Mouse (Mus musculus) G1E-ER4 (cell line): ENCODE results near the gene Scarb2. TPM values are rescaled to one million over a fixed set of nuclear protein-coding genes. Genes with fewer than 3 reads are reported as not detected.

Experiments used
- GATA1 ChIP-seq: IDR thresholded peaks from one replicate; pipeline ENCODE4 v1.8.0; 2012; ENCODE audit warnings: low read length, inconsistent platforms
- polyA plus RNA-seq: library from polyadenylated mRNA; stranded (reverse); fragments of >175 nt; gene quantifications from 2 replicates; pipeline ENCODE4 v1.2.3, GENCODE M21; 2012

Scarb2 gene
- polyA plus RNA-seq, result 9.4 and 11.2 TPM in 2 replicates

DNA sequence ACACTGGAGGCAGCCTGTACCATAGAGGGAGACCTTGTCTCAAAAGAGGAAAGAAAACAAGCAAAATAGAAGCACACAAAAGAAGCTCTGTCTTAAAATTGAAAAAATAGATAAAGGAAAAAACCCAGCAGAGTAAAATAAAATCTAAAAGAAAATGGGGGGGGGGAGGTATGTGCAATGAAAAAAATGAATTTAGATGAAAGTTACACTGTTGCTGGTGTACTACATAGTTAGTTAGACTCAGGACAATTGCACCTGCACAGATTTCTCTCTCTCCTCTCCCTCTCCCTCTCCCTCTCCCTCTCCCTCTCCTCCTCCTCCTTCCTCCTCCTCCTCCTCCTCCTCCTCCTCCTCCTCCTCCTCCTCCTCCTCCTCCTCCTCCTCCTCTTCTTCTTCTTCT lies at the start of gene Scarb2:
Gene Scarb2, minus strand, starts transcription at position 101 of the 400 bp plus-strand sequence.
- TF ChIP-seq GATA1, result no peak

DNA sequence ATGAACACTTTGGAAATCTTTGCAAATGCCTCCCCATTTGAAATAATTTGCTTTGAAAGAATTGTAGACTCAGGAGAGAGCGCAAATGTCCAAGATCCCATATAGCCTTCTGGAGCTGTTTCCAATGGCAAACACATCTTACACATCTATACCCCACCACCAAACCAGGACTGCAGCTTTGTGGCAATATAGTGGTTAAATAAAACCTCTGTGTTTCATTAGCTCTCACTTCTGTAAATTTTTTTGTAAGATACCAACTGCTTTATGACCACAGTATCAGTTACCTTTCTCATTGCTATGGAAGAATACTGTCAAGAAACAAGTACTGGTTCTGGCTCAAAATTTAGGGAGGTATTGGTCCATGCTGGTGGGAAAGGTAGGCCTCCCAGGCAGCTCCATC lies 49.3 kb upstream of the Scarb2 start:
- no peak for TF ChIP-seq GATA1

DNA sequence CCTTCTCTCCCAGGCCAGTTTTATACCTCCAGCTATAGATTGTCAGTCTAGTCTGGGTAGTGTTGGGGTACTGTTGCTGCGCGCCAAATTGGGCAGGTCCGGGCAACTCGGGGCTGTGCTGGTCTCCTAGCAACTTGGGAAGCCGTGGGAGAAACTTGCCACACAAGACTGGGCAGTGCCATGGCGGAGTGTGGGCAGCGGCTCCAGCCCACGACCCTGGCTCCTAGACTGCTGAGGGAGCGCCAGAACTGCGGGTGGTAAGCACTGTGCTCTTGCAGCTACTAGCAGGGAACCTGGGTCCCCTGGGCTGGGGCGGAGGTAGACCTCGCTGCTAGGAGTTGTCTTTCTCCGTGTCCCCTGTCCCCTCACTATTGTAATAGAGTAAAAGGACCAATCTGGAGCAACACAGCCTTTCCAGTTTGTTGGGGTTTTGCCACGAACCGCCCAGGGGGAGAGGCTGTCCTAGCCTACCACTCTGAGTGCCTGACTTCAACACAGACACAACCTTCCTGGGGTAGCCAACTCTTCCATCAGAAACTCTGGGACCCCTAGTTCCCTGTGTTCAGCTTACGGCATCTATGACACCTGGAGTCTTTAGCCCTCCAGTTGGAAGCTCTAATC lies 48.4 kb upstream of the Scarb2 start, which contains the start of gene Fam47e:
Gene Fam47e, plus strand, starts transcription at position 179 of the 621 bp plus-strand sequence.
- no peak for TF ChIP-seq GATA1

DNA sequence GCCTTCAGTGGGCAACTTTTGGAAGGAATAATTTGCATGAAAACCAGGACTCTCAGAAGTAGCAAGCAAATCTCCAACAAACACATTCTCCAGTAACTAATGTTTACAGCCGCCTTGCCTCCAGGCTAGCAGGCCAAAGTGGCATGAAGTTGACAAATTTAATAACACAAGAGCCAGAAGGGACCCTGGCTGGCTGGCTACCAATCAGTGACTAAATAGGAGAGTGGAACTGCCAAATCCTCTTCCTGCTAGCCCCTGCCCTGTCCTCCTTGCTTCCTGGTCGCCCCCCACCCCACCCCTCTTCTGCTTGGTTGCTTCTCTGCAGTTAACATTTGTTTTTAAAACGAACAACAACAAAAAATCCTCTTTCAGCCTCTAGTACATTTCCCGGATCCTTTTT lies 47.8 kb upstream of the Scarb2 start:
- no peak for TF ChIP-seq GATA1

DNA sequence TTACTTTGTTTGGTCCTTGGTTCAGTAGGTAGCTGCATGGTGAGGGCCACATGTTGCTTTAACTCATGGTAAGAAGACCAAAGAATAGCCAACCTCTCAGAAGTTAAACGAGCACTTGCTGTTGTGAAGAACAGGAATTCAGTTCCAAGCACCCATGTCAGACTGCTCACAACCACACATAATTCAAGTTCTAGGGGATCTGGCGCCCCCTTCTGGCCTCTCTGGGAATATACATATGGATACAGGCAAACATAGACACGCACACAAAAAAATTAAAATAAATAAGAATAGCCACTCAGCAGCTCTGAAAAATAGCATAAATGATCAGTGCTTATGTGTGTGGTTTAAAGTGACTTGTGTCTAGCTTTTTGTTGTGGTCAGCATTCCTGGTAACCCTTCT lies 47.3 kb upstream of the Scarb2 start:
- no peak for TF ChIP-seq GATA1

DNA sequence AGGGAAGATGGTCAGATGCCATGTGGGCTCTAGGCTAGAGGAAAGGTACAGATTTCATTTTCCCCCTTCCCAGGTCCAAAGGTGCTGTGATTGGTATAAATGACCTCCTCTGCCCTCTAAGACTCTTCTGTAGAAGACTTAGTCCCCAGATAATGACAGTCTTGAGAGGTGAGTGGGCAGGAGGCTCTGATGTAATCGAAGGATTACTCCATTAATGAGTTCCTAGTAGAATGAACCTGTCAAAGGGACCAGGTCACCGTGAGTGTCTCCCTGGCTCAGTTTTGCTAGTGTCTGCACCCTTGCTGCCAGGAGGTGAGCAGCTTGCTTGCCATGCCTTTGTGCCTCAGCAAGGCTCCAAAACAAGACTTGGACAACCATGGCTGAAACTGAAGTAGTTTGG lies 46.0 kb upstream of the Scarb2 start:
- TF ChIP-seq GATA1, result no peak

DNA sequence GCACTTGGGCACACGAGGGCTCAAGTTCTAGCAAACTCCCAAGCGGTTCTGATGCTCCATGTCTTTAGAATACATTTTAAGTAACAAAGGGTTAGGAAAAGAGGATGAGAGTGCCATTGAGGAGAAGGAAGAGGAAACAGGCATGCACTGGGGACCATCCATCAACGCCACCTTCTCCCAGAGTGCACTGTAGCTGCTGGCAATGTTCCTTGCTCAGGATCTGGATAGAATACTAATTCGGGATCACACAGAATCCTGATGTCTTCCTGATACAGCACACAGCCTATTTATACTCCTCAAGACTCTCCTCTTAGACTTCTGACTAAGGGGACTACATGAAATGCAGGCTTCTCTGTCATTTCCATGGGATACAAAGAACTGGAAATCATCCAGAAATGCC lies 33.1 kb upstream of the Scarb2 start:
- TF ChIP-seq GATA1, result no peak

DNA sequence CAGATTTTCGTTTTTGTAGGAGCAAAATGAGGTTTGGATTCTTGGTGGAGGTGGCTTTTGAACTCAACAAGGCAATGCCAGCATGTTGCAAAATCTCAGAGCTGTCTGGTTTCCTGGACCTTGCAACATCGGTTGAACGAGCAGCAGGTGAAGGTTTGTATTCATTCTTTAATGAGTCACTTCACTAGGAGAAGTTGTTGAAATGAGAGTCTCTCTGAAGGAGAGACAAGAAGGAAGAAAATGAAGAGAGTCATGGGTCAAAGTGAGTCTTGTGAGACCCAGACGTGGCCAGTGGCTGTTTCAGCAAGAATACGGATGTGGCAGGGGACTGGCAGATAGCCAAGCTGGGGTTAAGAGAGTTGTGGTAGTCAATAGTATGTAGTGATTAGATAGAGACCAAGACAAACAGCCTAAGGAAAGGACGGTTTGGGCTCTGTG lies 18.2 kb upstream of the Scarb2 start:
- TF ChIP-seq GATA1, result no peak

DNA sequence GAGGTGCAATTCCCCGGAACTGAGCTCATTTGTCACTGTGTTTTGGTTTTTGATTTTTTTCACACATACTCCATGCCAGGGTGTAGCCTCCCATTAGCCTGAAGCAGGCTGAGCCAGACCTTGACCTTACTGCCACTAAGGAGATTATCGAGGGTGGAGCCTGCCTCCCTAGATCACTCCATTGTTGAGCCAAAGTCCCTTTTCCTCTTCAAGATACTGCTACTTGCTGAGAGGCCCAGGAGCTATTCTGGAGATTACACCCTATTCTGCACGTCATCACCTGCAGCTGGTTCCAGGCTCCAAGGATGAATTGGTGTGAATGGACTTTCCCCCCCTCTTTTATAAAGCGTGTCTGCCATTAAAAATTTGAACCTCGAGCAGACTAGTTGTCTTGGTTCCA lies 5.4 kb upstream of the Scarb2 start:
- TF ChIP-seq GATA1, result no peak

DNA sequence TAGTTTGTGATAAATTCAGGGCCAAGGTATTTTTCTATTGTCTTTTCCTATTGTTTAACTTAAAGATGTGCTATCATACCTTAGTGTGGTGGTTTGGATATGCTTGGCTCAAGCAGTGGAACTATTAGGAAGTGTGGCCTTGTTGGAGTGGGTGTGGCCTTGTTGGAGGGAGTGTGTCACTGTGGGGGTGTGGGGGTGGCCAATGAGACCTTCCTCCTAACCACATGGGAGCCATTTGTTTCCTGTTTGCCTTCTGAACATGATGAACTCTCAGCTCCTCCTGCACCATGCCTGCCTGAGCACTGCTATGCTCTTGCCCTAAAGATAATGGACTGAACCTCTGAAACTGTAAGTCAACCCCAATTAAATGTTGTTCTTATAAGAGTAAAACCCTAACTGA lies 4.6 kb upstream of the Scarb2 start:
- no peak for TF ChIP-seq GATA1

DNA sequence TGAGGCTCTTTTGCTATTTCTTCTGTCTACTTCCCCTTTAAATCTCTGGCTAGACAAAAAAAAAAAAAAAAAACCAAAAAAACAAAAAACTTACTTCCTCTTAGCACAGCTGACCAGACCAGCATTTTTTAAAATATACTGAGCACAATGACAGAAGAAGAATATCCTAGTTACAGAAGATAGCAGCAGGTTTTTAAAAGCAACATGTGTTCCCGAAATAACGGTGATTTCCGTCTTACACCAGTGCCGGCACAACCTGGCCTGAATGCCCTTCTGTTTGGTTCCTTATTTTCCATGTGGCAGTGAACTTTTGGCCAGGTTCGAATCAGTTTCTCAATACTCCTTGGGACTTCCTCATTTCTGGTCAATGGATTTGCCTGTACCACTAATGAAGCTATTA lies 2.2 kb upstream of the Scarb2 start:
- no peak for TF ChIP-seq GATA1

DNA sequence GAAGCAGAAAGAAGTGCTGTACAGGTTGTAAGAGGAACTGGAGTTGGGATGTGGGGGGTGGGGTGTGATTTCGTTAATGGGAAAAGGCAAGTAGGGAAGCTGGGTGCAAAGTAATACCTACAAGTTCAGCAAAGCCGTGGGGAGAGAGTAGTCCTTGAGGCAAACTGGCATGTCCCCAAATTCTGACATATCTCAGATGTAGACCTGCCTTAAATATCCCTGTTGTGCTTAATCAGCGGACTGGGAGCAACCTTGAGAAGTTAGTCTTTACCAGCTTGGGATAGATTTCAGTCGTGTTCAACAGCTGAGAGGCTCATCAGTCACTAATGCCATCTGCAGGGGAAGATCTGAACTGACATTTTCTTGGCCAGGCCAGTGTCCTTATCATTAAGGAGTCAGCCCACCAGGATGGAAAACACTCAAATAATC lies 318 bp downstream of the Scarb2 start:
- no peak for TF ChIP-seq GATA1

DNA sequence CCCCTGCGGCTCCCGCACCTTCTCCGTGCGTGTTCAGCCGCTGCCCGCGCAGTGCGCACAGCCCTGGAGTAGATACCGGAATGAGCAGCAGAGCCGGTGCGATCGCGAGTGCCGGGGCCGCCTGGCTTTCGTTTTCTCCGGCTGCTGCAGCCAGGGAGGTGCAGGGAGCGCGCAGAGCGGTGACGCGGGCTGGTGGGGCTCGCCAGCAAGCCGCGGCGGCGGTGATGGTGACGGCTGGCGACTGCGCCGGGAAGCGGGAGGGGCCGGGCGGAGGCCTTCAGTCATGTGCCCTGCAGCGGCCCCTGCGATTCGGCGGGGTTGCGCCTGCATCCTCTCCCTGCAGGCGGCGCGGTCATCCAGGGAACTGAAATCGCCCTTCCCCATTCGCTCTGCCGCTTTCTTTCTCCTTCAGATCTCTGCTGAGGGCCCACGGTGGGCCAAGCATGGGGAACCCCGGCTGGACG lies 1.2 kb downstream of the Scarb2 start:
- no peak for TF ChIP-seq GATA1

DNA sequence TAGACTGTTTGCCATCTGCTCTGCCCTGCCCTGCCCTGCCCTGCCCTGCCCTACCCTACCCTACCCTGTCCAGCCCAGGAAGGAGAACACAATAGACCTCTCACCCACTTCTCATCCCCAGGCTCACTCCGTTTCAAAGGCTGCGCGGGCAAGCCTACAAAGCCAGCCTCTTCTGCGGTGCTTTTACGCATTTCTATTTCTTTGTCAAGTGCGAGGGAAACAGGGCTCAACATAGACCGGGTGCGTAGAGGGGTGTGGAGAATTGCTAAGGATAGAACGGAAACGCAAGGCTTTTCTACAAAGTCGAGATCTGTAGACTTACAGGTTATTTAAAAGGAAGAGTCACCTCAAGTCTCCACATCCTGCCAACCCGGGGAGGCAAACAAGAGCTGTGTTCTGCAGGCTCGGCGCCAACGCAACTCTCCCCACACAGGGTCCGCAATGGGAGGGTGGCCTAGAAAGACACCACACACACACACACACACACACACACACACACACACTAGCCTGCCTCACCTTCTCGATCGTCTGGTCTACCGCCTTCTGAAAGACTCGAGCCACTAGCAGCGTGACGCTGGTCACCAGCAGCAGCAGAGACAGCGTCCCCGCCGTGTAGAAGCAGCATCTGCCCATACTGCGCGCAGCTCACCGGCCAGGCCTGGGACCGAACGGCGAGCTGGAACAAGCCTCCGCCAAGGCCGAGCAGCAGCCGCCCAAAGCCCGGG lies 1.8 kb downstream of the Scarb2 start:
- no peak for TF ChIP-seq GATA1

DNA sequence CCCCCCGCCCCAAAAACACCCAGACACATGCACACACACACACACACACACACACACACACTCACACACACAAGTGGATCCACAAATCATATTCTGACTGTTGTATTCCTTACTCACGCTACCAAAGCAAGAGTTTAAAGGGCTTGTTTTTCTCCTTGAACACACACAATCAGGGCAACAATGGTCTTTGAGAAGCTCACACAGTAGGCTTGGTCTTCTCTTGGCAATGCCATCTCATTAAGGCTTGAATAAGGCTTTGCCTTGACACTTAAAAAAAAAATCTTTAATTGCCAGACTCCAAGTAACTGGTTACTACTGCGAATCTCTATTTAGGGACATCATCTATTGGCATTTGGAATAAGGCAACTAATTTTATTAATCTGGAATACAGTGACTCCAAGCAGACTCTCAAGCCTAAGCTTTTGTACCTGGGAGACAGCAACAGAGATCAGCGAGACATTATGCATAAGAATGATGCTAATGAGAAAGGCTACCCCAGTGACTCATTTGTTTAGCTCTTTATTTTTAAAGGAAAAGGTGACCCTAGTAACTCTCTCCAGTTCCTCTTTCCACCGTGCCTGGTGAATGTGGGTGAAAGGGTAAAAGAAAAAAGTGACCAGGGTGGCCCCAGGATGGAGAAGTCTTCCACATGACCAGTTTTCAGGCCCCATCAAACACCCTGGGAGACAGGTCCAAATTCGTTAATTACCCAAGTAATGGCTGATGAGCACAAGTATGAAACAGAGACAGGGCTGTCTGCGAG lies 2.6 kb downstream of the Scarb2 start:
- no peak for TF ChIP-seq GATA1

DNA sequence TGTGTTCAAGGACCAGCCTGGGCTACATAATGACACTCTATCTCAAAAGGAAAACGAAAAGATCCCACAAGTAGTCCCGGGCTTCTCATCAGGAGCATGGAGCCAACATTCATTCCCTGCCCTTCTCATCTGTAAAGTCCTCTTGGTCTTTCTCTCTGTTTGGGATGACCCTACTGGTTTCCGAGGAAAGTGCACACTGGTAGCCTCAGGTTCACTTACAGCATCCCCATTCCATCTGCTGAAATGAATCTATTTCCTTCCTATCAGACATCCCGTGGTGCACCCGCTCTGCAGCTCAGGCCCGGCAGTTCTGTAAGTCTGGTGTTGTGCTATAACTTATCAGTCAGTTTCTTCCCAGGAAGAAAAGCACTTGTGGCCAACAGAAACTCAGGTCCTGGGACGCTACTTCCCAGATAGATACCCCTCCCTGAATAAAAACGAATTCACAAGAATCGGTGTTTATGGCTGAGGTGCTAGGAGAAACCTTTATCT lies 3.2 kb downstream of the Scarb2 start:
- TF ChIP-seq GATA1, result no peak
